ENCODE assay signal across 15 mouse cellular contexts in the genomic region with DNA sequence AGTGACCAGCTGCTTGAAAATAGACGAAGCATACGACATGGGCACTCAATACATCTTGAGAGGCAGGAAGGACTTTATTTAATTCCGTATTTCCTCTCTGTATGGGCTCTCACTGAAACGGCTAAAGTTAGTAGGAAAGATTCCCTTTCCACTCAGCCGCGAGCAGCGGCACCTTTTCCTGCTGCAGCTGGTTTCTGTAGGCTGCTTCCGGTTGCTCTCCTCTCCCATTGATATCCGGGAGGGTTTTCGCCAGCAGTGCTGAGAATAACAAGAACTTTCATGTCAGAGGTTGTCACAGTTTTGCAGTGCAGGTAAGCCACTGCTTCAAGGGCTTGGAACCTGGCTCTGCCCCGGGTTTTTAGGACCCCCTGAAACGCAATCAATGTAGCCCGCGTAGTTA.
DNase-seq lines count a peak whose midpoint lies in the region; ATAC-seq lines count a peak whose summit lies in the region.
"Had no signal": no experiment of that assay in that cellular context is flagged by ENCODE, and none has a peak within 500 bp of the region (broad histone marks: within the 10 kb centered on the region; RNA-seq: fewer than 3 reads in every experiment).

No protein-coding gene starts in this region.

- no peak overlapping the region for H3K9ac ChIP-seq in heart, embryonic 14.5 days (ENCODE audit: low read length)
- H3K9ac ChIP-seq in intestine, embryonic 16.5 days (ENCODE audit: low read depth, low read length): no peak overlapping the region
- H3K9ac ChIP-seq: heart, embryonic 15.5 days; intestine, embryonic 15.5 days had no signal

- no peaks in the 10 kb centered on the region for H3K4me1 ChIP-seq in heart, embryonic 14.5 days (ENCODE audit: control insufficient read depth in 2 of 2, insufficient read depth in 2 of 2, low read length in 2 of 2)
- no peaks in the 10 kb centered on the region for H3K4me1 ChIP-seq in intestine, embryonic 16.5 days (ENCODE audit: control insufficient read depth, insufficient read depth, low read length)
- H3K4me1 ChIP-seq: heart, embryonic 15.5 days; intestine, embryonic 15.5 days had no signal

- H3K36me3 ChIP-seq in heart, embryonic 14.5 days (ENCODE audit: control insufficient read depth, insufficient read depth, low read length): no peaks in the 10 kb centered on the region
- H3K36me3 ChIP-seq in intestine, embryonic 16.5 days (ENCODE audit: control insufficient read depth, insufficient read depth, low read length): no peaks in the 10 kb centered on the region
- H3K36me3 ChIP-seq: heart, embryonic 15.5 days; intestine, embryonic 15.5 days had no signal

- DNase-seq in heart, postnatal 4 days: no peak
- DNase-seq in right cerebral cortex, adult 18-20 months: peak; percentile 1
- no peak for DNase-seq in right cerebral cortex, postnatal 14 days
- DNase-seq in brain, adult 2 months (ENCODE audit: low read depth, low spot score): peak; percentile 9
- peak; percentile 38 for DNase-seq in thymus, postnatal 25 days
- DNase-seq in adipocyte (ENCODE audit: low spot score): no peak
- DNase-seq: cerebellum, postnatal 14 days; kidney, postnatal 36 days; left cerebral cortex, postnatal 4 days; lung, adult 2 months had no signal

- 0 out of 2 replicates have a peak overlapping the region, but pooled peaks have one; percentile 8 for H3K4me2 ChIP-seq in heart, embryonic 14.5 days (ENCODE audit: low read length)
- H3K4me2 ChIP-seq in intestine, embryonic 16.5 days (ENCODE audit: low read depth, low read length): no peak overlapping the region
- H3K4me2 ChIP-seq: heart, embryonic 15.5 days; intestine, embryonic 15.5 days had no signal

- no peaks in the 10 kb centered on the region for H3K27me3 ChIP-seq in heart, embryonic 14.5 days (ENCODE audit: control insufficient read depth, insufficient read depth, low read length)
- no peaks in the 10 kb centered on the region for H3K27me3 ChIP-seq in intestine, embryonic 16.5 days (replicated peaks; ENCODE audit: control insufficient read depth, insufficient read depth, low read length)
- H3K27me3 ChIP-seq: heart, embryonic 15.5 days; intestine, embryonic 15.5 days had no signal

- H3K4me3 ChIP-seq in heart, embryonic 14.5 days (ENCODE audit: control insufficient read depth in 1 of 2, insufficient read depth in 1 of 2, low read depth in 1 of 2, low read length in 2 of 2): no peak overlapping the region
- H3K4me3 ChIP-seq in intestine, embryonic 16.5 days (ENCODE audit: low read length): no peak overlapping the region
- H3K4me3 ChIP-seq: heart, embryonic 15.5 days; intestine, embryonic 15.5 days; myocyte had no signal

- ATAC-seq in heart, embryonic 14.5 days (ENCODE audit: insufficient number of reproducible peaks, insufficient read depth, low FRiP score, low read depth): no peak
- ATAC-seq in intestine, embryonic 16.5 days: no peak
- ATAC-seq: intestine, embryonic 15.5 days had no signal

- H3K9me3 ChIP-seq in heart, embryonic 14.5 days (ENCODE audit: control insufficient read depth, low read length): no peaks in the 10 kb centered on the region
- no peaks in the 10 kb centered on the region for H3K9me3 ChIP-seq in intestine, embryonic 16.5 days (ENCODE audit: control insufficient read depth, low read length)
- H3K9me3 ChIP-seq: heart, embryonic 15.5 days; intestine, embryonic 15.5 days had no signal

- no peak overlapping the region for H3K27ac ChIP-seq in heart, embryonic 14.5 days (replicated peaks in 1 of 2; ENCODE audit: control insufficient read depth in 1 of 2, insufficient read depth in 1 of 2, low read depth in 2 of 2, low read length in 2 of 2)
- H3K27ac ChIP-seq in intestine, embryonic 16.5 days (ENCODE audit: low read length): no peak overlapping the region
- H3K27ac ChIP-seq: heart, embryonic 15.5 days; intestine, embryonic 15.5 days had no signal

- 59% methylated on average over 14 of the region's 14 CpGs for whole genome bisulfite sequencing in heart, embryonic 14.5 days
- WGBS in intestine, embryonic 16.5 days: 63% methylated on average over 14 of the region's 14 CpGs

Comparison
In these comparisons a context has a peak if more than half of its experiments do, and no peak if none do; other contexts are left out.
1. DNase-seq: peak in right cerebral cortex, adult 18-20 months (single experiment), brain, adult 2 months (single experiment) and thymus, postnatal 25 days (single experiment); none in heart, postnatal 4 days (single experiment), right cerebral cortex, postnatal 14 days (single experiment) and adipocyte (single experiment).